Mouse (Mus musculus): ENCODE data around the gene Synpo2l. TPM values are rescaled to one million over a fixed set of nuclear protein-coding genes. Genes with fewer than 3 reads are reported as not detected.

Gene Synpo2l
- polyA plus RNA-seq (2012; ENCODE audit: low replicate concordance), result 0.10 and 0.11 TPM in 2 replicates

DNA sequence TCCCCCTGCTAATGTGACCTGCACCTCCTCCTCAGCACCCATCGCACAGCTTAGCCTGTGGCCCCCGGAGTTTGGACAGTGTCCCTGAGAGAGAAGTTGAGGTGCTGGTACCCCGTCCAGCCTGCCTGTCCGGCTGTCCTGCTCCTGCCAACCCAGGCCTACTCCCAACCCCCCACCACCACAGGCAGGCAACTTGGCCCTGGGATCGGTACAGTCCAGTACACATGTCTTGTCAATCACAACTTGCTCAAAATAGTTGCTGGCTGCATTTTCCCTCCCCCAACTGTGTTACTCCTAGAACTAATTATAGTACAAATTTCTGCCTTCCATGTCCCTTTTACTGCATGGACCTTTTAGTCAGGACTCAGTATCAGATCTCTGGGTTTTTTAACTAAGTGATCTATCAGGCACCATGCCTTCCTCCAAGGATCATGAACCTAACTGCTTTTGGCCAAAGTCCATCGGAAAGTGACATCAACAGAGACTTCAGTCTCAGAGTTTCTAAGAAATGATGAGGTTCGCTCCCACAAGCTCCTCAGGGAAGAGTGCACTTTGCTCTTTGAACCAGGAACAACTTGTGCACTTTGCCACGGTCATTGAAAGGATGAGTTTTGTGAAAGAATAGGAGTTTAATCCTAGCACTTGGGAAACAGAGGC, at the start of gene Synpo2l:
TSS of gene Synpo2l (minus strand) at position 201 of the 657 bp plus-strand sequence.

DNA sequence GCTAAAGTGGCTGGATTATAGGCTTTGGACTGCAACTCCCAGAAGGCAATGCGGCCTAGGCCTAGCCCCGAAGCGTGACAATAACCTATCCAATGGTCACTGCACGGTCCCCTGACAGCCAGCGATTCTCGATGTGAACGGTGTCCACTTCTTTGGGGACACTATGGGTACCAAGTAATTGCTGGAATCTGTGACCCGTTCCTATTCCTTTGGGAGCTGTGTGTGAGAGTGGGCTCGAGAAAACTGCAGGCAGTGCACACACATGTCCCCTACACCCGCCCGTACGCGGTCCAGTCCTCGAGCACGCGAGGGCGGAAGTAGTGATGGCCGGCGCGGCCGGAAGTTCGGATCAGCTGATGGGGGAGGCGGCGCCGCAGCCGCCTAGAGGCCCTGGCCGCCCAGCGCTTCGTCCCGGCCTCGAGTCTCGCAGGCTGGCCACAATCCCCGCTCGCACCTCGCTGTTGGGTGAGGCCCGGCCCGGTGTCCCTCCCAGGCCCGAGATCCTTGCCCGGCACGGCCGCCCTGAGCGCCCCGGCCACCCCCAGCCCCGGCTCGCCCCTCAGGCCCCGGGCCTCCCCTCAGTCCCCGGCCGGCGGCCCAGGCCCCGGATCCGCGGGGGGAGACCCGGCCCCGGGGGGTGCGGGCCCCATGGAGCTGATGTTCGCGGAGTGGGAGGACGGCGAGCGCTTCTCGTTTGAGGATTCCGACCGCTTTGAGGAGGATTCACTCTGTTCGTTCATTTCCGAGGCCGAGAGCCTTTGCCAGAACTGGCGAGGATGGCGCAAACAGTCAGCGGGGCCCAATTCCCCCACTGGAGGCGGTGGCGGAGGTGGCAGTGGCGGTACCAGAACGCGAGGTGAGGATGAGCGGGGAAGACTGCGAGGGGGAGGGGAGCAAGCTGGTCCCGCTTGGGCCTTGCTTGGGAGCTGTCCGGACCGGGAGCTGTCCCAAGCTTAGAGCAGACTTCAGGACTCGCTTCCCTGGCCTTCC, 39.3 kb upstream of the Synpo2l start, which contains the start of gene Zswim8:
TSS of gene Zswim8 (plus strand) at position 352 of the 990 bp plus-strand sequence.

DNA sequence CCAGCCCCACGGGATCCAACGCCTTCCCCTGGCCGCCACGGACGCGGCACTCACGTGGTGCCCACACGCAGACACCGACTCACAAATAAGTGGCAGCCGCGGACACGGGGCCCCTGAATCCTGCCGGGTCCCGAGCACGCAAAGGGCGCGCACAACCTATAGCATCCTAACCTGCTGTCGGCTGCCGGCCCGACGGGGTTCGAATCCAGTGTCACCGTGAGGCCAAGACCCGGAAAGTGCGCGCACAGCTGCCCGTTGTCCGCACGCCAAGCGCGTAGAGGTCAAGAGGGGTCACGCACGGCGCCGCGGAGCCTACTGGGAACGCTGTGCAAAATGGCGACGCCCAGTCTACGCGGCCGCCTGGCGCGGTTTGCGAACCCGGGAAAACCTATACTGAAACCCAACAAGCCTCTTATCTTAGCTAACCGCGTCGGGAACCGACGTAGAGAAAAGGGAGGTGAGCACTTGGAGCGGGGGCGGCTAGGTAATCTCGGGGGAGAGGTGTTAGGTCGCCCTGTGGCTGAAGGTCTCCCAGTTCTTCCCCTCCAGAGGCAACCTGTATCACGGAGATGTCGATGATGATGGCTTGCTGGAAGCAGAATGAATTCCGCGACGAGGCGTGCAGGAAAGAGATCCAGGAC, 34.7 kb upstream of the Synpo2l start, which contains the start of gene Chchd1:
TSS of gene Chchd1 (plus strand) at position 266 of the 641 bp plus-strand sequence.

GRCm38 (mm10) chr14:20694884-20695760, 27.0 kb upstream of the Synpo2l start, which contains the start of gene Fut11:
Fut11 (plus strand) TSS chr14:20694968.

GRCm38 (mm10) chr14:20674064-20674833, 6.1 kb upstream of the Synpo2l start, which contains the start of gene Sec24c:
Sec24c (plus strand) TSS chr14:20674308.

DNA sequence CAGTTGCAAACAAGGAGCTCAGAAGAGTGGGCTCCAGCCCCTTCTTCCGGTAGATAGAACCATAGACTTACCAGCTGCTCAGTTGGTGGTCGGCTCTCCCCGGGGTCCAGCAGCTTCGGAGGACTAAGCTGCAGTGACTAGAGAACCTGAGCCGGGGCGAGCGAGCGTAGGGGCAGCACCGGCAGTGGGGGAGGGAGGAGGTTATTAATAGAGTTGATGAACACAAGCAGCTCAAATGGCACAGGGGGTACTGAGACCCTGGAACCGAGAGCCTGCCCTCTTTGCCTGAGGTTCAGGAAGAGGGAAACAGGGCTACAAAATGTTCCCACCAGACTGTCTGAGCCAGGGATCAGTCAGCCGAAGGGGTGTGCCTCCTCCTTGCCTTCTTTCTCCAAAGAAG, 11.8 kb downstream of the Synpo2l start, which contains the start of gene Myoz1:
TSS of gene Myoz1 (minus strand) at position 180 of the 400 bp plus-strand sequence.

DNA sequence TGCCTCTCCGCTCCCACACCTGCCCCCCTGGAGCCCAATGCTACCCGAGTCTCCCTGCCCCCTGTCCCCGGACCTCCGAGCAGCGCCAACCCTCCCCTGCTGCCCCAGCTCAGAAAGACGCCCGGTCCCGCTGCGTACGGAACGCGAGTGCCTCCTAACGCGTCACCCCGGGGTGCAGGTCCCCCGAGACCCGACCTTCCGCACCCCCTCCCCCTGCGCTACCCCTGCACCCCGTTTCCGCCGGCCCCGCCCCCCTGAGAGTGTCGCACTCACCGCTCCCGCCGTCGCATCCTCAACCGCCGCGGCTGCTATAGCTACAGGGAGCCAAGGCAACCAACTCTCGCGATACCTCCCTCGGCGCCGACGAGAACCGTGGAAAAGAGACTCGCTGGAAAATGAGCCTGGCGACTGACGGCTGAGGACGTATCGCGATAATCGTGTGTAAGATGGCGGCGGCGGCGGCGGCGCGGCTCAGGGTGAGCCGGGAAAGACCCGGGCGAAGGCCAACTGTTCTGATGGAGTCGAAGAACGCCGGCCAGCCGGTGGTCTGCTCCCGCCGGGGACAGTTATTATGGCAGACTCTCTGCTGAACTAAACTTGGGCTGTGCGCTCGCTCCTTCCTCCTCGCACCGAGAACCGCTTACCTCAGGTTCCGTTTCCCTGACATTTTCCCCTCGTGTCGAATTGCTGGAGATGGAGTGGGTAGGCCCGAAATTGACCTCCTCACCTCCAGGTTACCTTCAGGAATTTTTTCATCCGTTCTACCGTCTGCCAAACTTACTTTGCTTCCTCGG, 27.3 kb downstream of the Synpo2l start, which contains the start of gene Usp54:
TSS of gene Usp54 (minus strand) at position 420 of the 794 bp plus-strand sequence.

Other genes starting within 250 kb of the Synpo2l start
- gene Cfap70, start 216.1 kb downstream of the Synpo2l start, polyA plus RNA-seq (2012; ENCODE audit: low replicate concordance), result 0.03 TPM in 1 of 2 replicates, not detected in the other
- gene Anxa7, start 188.2 kb downstream of the Synpo2l start, polyA plus RNA-seq (2012; ENCODE audit: low replicate concordance), result 34.5 and 54.9 TPM in 2 replicates
- 0.08 and 0.30 TPM in 2 replicates for gene Mss51, start 171.5 kb downstream of the Synpo2l start, polyA plus RNA-seq (2012; ENCODE audit: low replicate concordance)
- 5.5 and 6.1 TPM in 2 replicates for gene Ppp3cb, start 121.8 kb downstream of the Synpo2l start, polyA plus RNA-seq (2012; ENCODE audit: low replicate concordance)
- gene Usp54, start 27.3 kb downstream of the Synpo2l start, polyA plus RNA-seq (2012; ENCODE audit: low replicate concordance), result 0.41 and 0.89 TPM in 2 replicates
- gene Myoz1, start 11.8 kb downstream of the Synpo2l start, polyA plus RNA-seq (2012; ENCODE audit: low replicate concordance), result not detected in 2 replicates
- 138 and 234 TPM in 2 replicates for gene Sec24c, start 6.0 kb upstream of the Synpo2l start, polyA plus RNA-seq (2012; ENCODE audit: low replicate concordance)
- 12.5 and 20.3 TPM in 2 replicates for gene Fut11, start 26.6 kb upstream of the Synpo2l start, polyA plus RNA-seq (2012; ENCODE audit: low replicate concordance)
- 3.7 and 7.1 TPM in 2 replicates for gene Chchd1, start 34.7 kb upstream of the Synpo2l start, polyA plus RNA-seq (2012; ENCODE audit: low replicate concordance)
- gene Zswim8, start 39.2 kb upstream of the Synpo2l start, polyA plus RNA-seq (2012; ENCODE audit: low replicate concordance), result 116 and 141 TPM in 2 replicates
- 20.2 and 24.6 TPM in 2 replicates for gene Ndst2, start 66.2 kb upstream of the Synpo2l start, polyA plus RNA-seq (2012; ENCODE audit: low replicate concordance)
- 31.4 and 51.0 TPM in 2 replicates for gene Camk2g, start 125.7 kb upstream of the Synpo2l start, polyA plus RNA-seq (2012; ENCODE audit: low replicate concordance)
- 0.29 and 0.84 TPM in 2 replicates for gene Plau, start 168.3 kb upstream of the Synpo2l start, polyA plus RNA-seq (2012; ENCODE audit: low replicate concordance)

Data from hematopoietic multipotent progenitor cell, adult 10-12 weeks (in vitro differentiated cells).